Mouse (Mus musculus): ENCODE data around the gene Rpf2. TPM values are rescaled to one million over a fixed set of nuclear protein-coding genes. Genes with fewer than 3 reads are reported as not detected.

Rpf2 gene
- polyA plus RNA-seq, 1 experiment from 2014 or later: 69.5 TPM

DNA sequence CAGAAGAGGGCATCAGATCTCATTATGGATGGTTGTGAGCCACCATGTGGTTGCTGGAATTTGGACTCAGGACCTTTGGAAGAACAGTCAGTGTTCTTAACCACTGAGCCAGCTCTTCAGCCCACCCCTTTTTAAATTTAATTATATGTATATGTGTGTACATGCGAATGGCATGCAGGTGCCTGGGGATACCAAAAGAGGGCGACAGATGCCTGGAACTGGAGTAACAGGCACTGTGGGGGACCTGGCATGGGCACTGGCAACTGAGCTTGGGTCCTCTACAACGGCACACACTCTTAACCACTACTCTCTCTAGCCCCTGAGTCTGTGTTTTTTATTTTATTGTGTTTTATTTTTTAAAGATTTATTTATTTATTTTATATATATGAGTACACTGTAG lies 18.1 kb upstream of the Rpf2 start:
- 84% methylated on average over 3 of the region's 3 CpGs for WGBS
- H3K9me3 ChIP-seq: no peaks in the 10 kb centered on the region
- H3K27ac ChIP-seq (replicated peaks): no peak overlapping the region

DNA sequence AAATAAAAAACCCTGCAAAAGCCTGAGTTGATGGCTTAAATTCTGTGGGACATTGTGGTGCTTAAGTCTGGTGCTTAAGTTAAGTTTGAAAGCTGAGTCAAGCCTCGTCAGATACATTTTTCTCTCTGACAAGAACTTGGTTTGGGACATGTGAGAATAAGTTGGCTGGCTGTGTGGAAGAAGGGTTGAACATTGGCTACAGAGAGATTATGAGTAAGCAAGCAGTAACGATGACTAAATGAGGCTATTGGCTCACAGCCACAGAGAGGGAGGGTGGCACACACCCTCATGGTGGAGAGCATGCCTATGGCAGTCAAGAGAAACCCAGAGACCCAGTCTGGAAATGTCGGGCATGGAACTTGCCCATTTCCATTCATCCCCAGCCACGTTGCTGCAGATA lies 16.9 kb upstream of the Rpf2 start:
- H3K27me3 ChIP-seq: no peaks in the 10 kb centered on the region
- H3K27ac ChIP-seq (replicated peaks): no peak overlapping the region
- ATAC-seq (ENCODE audit: low FRiP score, low read depth): no peak
- H3K4me2 ChIP-seq (replicated peaks): no peak overlapping the region
- H3K4me3 ChIP-seq: no peak overlapping the region
- 0 out of 2 replicates have a peak, but pooled peaks cover 4% of the 10 kb centered on the region for H3K4me1 ChIP-seq
- no peaks in the 10 kb centered on the region for H3K36me3 ChIP-seq
- WGBS: 85% methylated on average over 4 of the region's 4 CpGs
- H3K9me3 ChIP-seq: no peaks in the 10 kb centered on the region
- H3K9ac ChIP-seq (replicated peaks): no peak overlapping the region

More for the DNA sequence above, 18.1 kb upstream of the Rpf2 start:
- Histone ChIP-seq H3K4me2 (replicated peaks) (no peak overlapping the region), H3K36me3 (no peaks in the 10 kb centered on the region), H3K9ac (replicated peaks) (no peak overlapping the region), H3K4me3 (no peak overlapping the region), H3K27me3 (no peaks in the 10 kb centered on the region), H3K4me1 (no peaks in the 10 kb centered on the region)
- no peak for ATAC-seq (ENCODE audit: low FRiP score, low read depth)

DNA sequence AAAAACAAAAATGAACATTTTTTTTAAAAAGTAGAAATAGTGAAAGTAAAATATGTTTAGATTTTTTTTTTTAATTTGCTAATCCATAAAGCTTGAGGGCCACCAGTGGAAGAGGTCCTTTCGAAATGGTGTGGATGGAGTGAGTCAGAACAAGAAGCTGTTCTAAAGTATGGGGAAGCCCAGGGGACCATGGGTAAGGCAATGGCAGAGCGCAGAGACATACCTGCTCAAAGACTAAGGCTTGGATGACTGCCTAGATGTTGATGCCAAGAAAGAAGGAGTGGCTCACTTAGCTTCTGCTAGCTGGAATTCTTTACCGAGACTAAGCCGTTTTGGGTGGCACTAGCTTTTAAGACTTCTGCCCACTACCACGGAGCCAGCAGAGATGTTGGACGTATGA lies 15.4 kb upstream of the Rpf2 start:
- H3K4me3 ChIP-seq: no peak overlapping the region
- no peaks in the 10 kb centered on the region for H3K9me3 ChIP-seq
- no peaks in the 10 kb centered on the region for H3K36me3 ChIP-seq
- H3K27me3 ChIP-seq: no peaks in the 10 kb centered on the region
- H3K9ac ChIP-seq (replicated peaks): no peak overlapping the region
- 92% methylated on average over 6 of the region's 6 CpGs for WGBS
- H3K27ac ChIP-seq (replicated peaks): no peak overlapping the region
- 0 out of 2 replicates have a peak, but pooled peaks cover 6% of the 10 kb centered on the region for H3K4me1 ChIP-seq
- no peak for ATAC-seq (ENCODE audit: low FRiP score, low read depth)
- H3K4me2 ChIP-seq (replicated peaks): no peak overlapping the region

DNA sequence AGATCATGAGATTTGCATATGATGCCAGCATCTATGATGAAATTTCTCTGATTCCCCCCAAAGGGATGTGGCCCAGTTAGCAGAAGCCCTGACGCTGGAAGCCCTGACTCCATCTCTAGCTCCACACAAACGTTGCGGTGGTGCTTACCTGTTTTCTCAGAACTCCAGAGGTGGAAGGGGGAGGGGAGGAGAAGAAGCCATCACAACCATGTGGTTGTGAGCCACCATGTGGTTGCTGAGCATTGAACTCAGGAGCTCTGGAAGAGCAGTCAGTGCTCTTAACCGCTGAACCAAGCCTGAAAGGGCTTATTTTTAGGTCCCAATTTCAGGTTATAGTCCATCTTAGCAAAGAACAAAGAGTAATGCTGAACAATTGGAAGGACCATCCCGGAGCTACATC lies 13.5 kb upstream of the Rpf2 start:
- 48% methylated on average over 5 of the region's 5 CpGs for WGBS

GRCm38 (mm10) chr10:40259542-40259941 lies 12.7 kb upstream of the Rpf2 start:
- 17% methylated on average over 8 of the region's 8 CpGs for WGBS
- ATAC-seq (ENCODE audit: low FRiP score, low read depth): no peak
- H3K9me3 ChIP-seq: no peaks in the 10 kb centered on the region
- H3K4me2 ChIP-seq (replicated peaks): no peak overlapping the region
- no peak overlapping the region for H3K9ac ChIP-seq (replicated peaks)
- H3K4me3 ChIP-seq: no peak overlapping the region
- peaks cover 4% of the 10 kb centered on the region; the same call in 1 of the 2 replicates for H3K36me3 ChIP-seq
- no peaks in the 10 kb centered on the region for H3K27me3 ChIP-seq
- H3K27ac ChIP-seq (replicated peaks): no peak overlapping the region
- H3K4me1 ChIP-seq: peaks cover 10% of the 10 kb centered on the region

More for the DNA sequence above, 13.5 kb upstream of the Rpf2 start:
- ATAC-seq (ENCODE audit: low FRiP score, low read depth): no peak
- no peaks in the 10 kb centered on the region for H3K27me3 ChIP-seq
- H3K9me3 ChIP-seq: no peaks in the 10 kb centered on the region
- no peak overlapping the region for H3K4me3 ChIP-seq
- H3K4me1 ChIP-seq: peaks cover 10% of the 10 kb centered on the region
- H3K4me2 ChIP-seq (replicated peaks): no peak overlapping the region
- H3K9ac ChIP-seq (replicated peaks): no peak overlapping the region
- H3K27ac ChIP-seq (replicated peaks): no peak overlapping the region
- H3K36me3 ChIP-seq: peaks cover 4% of the 10 kb centered on the region; the same call in 1 of the 2 replicates

DNA sequence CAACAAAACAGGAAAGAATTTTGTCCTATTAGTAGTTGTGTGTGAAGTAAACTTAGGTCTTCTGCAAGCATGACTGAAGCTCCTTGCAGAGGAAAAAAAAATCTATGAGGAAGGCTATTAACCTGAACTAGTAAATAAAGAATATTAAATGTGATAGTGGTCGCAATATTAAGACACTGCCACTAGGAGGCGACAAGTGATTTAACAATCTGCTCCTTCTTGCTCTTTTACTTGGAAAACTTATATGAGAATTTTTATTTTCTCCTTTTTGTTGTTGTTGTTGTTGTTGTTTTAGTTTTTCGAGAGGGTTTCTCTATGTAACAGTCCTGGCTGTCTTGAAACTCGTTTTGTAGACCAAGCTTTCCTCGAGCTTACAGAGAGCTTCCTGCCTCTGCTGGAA lies 12.1 kb upstream of the Rpf2 start:
- H3K4me2 ChIP-seq (replicated peaks): peak overlapping the region; percentile 68
- no peak overlapping the region for H3K9ac ChIP-seq (replicated peaks)
- H3K9me3 ChIP-seq: no peaks in the 10 kb centered on the region
- ATAC-seq (ENCODE audit: low FRiP score, low read depth): no peak
- no peaks in the 10 kb centered on the region for H3K27me3 ChIP-seq
- peak overlapping the region; percentile 93 for H3K27ac ChIP-seq (replicated peaks)
- H3K4me1 ChIP-seq: peaks cover 10% of the 10 kb centered on the region
- peak overlapping the region; percentile 76 for H3K4me3 ChIP-seq
- peaks cover 8% of the 10 kb centered on the region for H3K36me3 ChIP-seq
- WGBS: 5% methylated on average over 5 of the region's 5 CpGs

- peaks cover 12% of the 10 kb centered on the region for H3K36me3 ChIP-seq
- H3K4me2 ChIP-seq (replicated peaks): peak overlapping the region; percentile 68
- WGBS: under 1% methylated on average over 12 of the region's 12 CpGs
Measured at GRCm38 (mm10) chr10:40258401-40258966, 11.6 kb upstream of the Rpf2 start.

GRCm38 (mm10) chr10:40257414-40258255 lies 10.8 kb upstream of the Rpf2 start, which contains the start of gene Gtf3c6:
Gtf3c6 (minus strand) TSS chr10:40258108.
- no peaks in the 10 kb centered on the region for H3K9me3 ChIP-seq
- under 1% methylated on average over 41 of the region's 43 CpGs for WGBS
- no peaks in the 10 kb centered on the region for H3K27me3 ChIP-seq
- H3K4me2 ChIP-seq (replicated peaks): peak within 1 kb of the TSS; percentile 68
- H3K4me3 ChIP-seq: peak within 1 kb of the TSS; percentile 76
- peak within 1 kb of the TSS; percentile 85 for H3K9ac ChIP-seq (replicated peaks)
- peaks cover 20% of the 10 kb centered on the region for H3K36me3 ChIP-seq
- peak within 1 kb of the TSS; percentile 93 for H3K27ac ChIP-seq (replicated peaks)
- peak; percentile 68 for ATAC-seq (ENCODE audit: low FRiP score, low read depth)
- H3K4me1 ChIP-seq: peaks cover 10% of the 10 kb centered on the region

More at GRCm38 (mm10) chr10:40258401-40258966, 11.6 kb upstream of the Rpf2 start:
- Histone ChIP-seq H3K9me3 (no peaks in the 10 kb centered on the region), H3K27me3 (no peaks in the 10 kb centered on the region), H3K4me3 (peak overlapping the region; percentile 76), H3K27ac (replicated peaks) (peak overlapping the region; percentile 93), H3K9ac (replicated peaks) (no peak overlapping the region; the same call in 1 of the 2 replicates), H3K4me1 (peaks cover 10% of the 10 kb centered on the region)
- peak; percentile 71 for ATAC-seq (ENCODE audit: low FRiP score, low read depth)

GRCm38 (mm10) chr10:40256716-40257115 lies 9.9 kb upstream of the Rpf2 start:
- WGBS: 6% methylated on average over 5 of the region's 5 CpGs
- Histone ChIP-seq H3K9ac (replicated peaks) (peak overlapping the region; percentile 85), H3K27me3 (no peaks in the 10 kb centered on the region), H3K27ac (replicated peaks) (peak overlapping the region; percentile 93), H3K9me3 (no peaks in the 10 kb centered on the region), H3K4me1 (peaks cover 10% of the 10 kb centered on the region), H3K4me3 (peak overlapping the region; percentile 76), H3K4me2 (replicated peaks) (peak overlapping the region; percentile 68), H3K36me3 (peaks cover 30% of the 10 kb centered on the region)
- ATAC-seq (ENCODE audit: low FRiP score, low read depth): peak; percentile 81

- 0 out of 2 replicates have a peak, but pooled peaks cover 5% of the 10 kb centered on the region for H3K4me1 ChIP-seq
- peaks cover 69% of the 10 kb centered on the region for H3K36me3 ChIP-seq
- no peak overlapping the region for H3K27ac ChIP-seq (replicated peaks)
- 92% methylated on average over 6 of the region's 6 CpGs for WGBS
- H3K9me3 ChIP-seq: no peaks in the 10 kb centered on the region
- no peak overlapping the region for H3K4me3 ChIP-seq
- no peak overlapping the region for H3K4me2 ChIP-seq (replicated peaks)
- no peaks in the 10 kb centered on the region for H3K27me3 ChIP-seq
- no peak for ATAC-seq (ENCODE audit: low FRiP score, low read depth)
- H3K9ac ChIP-seq (replicated peaks): no peak overlapping the region
Measured at GRCm38 (mm10) chr10:40250969-40251368, 4.1 kb upstream of the Rpf2 start.

DNA sequence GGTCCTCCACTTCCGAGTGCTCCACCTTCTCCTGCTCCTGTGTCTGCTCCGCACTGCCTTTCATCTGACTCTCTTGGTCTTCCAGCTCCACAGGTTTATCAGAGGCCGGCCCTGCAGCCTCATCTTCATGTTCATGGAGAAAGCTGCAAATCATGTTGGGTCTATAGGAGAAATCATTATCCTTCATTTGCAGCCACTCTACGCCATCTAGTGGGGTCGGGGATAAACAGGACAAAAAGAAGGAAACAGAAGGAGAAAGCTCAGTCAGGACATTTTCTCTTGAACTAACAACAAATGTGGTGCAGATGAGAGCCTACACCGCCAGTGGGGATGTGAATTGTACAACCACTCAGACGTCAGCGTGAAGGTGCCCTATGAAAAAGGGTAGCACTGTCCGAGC lies 2.8 kb upstream of the Rpf2 start:
- Histone ChIP-seq H3K36me3 (peaks cover 67% of the 10 kb centered on the region), H3K4me3 (no peak overlapping the region), H3K4me1 (0 out of 2 replicates have a peak, but pooled peaks cover 8% of the 10 kb centered on the region), H3K27me3 (no peaks in the 10 kb centered on the region), H3K4me2 (replicated peaks) (no peak overlapping the region), H3K9ac (replicated peaks) (no peak overlapping the region), H3K9me3 (no peaks in the 10 kb centered on the region), H3K27ac (replicated peaks) (no peak overlapping the region)
- no peak for ATAC-seq (ENCODE audit: low FRiP score, low read depth)
- 91% methylated on average over 9 of the region's 9 CpGs for WGBS

- WGBS: 31% methylated on average over 11 of the region's 11 CpGs
Measured at GRCm38 (mm10) chr10:40247166-40247716, 405 bp upstream of the Rpf2 start.

More at GRCm38 (mm10) chr10:40247166-40247716, 405 bp upstream of the Rpf2 start:
- Histone ChIP-seq H3K27ac (replicated peaks) (peak overlapping the region; percentile 60), H3K9me3 (no peaks in the 10 kb centered on the region), H3K4me2 (replicated peaks) (peak overlapping the region; percentile 70), H3K4me1 (0 out of 2 replicates have a peak, but pooled peaks cover 8% of the 10 kb centered on the region), H3K9ac (replicated peaks) (no peak overlapping the region), H3K36me3 (peaks cover 67% of the 10 kb centered on the region), H3K27me3 (no peaks in the 10 kb centered on the region), H3K4me3 (peak overlapping the region; percentile 76)
- peak; percentile 40 for ATAC-seq (ENCODE audit: low FRiP score, low read depth)

Measured in midbrain, embryonic 12.5 days (tissue).